Mouse (Mus musculus): ENCODE measurements around the gene Nfya.

The Nfya gene

GRCm38 (mm10) chr17:48409380-48410298, at the start of gene Nfya, which contains the start of gene Oard1:
Gene Nfya (minus strand): TSS chr17:48409906.
Gene Oard1 (plus strand): TSS chr17:48410014.
- peak; percentile 99 for DNase-seq (ENCODE audit: extremely low spot score, low spot score)

GRCm38 (mm10) chr17:48457971-48458653, 48.4 kb upstream of the Nfya start:
- no peak for DNase-seq (ENCODE audit: extremely low spot score, low spot score)

- DNase-seq (ENCODE audit: extremely low spot score, low spot score): no peak
Observed at GRCm38 (mm10) chr17:48455955-48456354, 46.2 kb upstream of the Nfya start.

- DNase-seq (ENCODE audit: extremely low spot score, low spot score): no peak
Observed at GRCm38 (mm10) chr17:48454688-48455087, 45.0 kb upstream of the Nfya start, which contains the start of gene Unc5cl. Gene Unc5cl (plus strand): TSS chr17:48454901.

- DNase-seq (ENCODE audit: extremely low spot score, low spot score): no peak
Observed at GRCm38 (mm10) chr17:48454190-48454589, 44.5 kb upstream of the Nfya start.

GRCm38 (mm10) chr17:48453489-48453888, 43.8 kb upstream of the Nfya start:
- no peak for DNase-seq (ENCODE audit: extremely low spot score, low spot score)

- DNase-seq (ENCODE audit: extremely low spot score, low spot score): no peak
Observed at GRCm38 (mm10) chr17:48451753-48452444, 42.2 kb upstream of the Nfya start.

GRCm38 (mm10) chr17:48451353-48451675, 41.6 kb upstream of the Nfya start, which contains the start of gene Tspo2:
Gene Tspo2 (minus strand): TSS chr17:48451522.
- DNase-seq (ENCODE audit: extremely low spot score, low spot score): no peak

- DNase-seq (ENCODE audit: extremely low spot score, low spot score): no peak
Observed at GRCm38 (mm10) chr17:48450666-48451352, 41.1 kb upstream of the Nfya start.

GRCm38 (mm10) chr17:48447675-48448074, 38.0 kb upstream of the Nfya start:
- DNase-seq (ENCODE audit: extremely low spot score, low spot score): no peak

GRCm38 (mm10) chr17:48443542-48444145, 33.9 kb upstream of the Nfya start:
- DNase-seq (ENCODE audit: extremely low spot score, low spot score): no peak

- no peak for DNase-seq (ENCODE audit: extremely low spot score, low spot score)
Observed at GRCm38 (mm10) chr17:48442745-48443457, 33.2 kb upstream of the Nfya start.

GRCm38 (mm10) chr17:48437421-48437911, 27.8 kb upstream of the Nfya start:
- DNase-seq (ENCODE audit: extremely low spot score, low spot score): peak; percentile 51

GRCm38 (mm10) chr17:48436487-48436886, 26.8 kb upstream of the Nfya start:
- no peak for DNase-seq (ENCODE audit: extremely low spot score, low spot score)

- DNase-seq (ENCODE audit: extremely low spot score, low spot score): no peak
Observed at GRCm38 (mm10) chr17:48434479-48434878, 24.8 kb upstream of the Nfya start.

GRCm38 (mm10) chr17:48433689-48434330, 24.1 kb upstream of the Nfya start:
- no peak for DNase-seq (ENCODE audit: extremely low spot score, low spot score)

GRCm38 (mm10) chr17:48433006-48433655, 23.4 kb upstream of the Nfya start:
- DNase-seq (ENCODE audit: extremely low spot score, low spot score): no peak

GRCm38 (mm10) chr17:48432158-48432980, 22.7 kb upstream of the Nfya start, which contains the start of gene Apobec2:
Gene Apobec2 (minus strand): TSS chr17:48432930.
- DNase-seq (ENCODE audit: extremely low spot score, low spot score): no peak

Measured in neural tube, embryonic 10.5 days (tissue).